Mouse (Mus musculus): Measurements from ENCODE around the gene Rpp21.
"Not testable (repeated sequence)": the region's sequence is repeated elsewhere in the genome, so short reads cannot be mapped to it uniquely, and the experiment has no call there.

Gene Rpp21

GRCm38 (mm10) chr17:36237321-36237921 lies 20.4 kb downstream of the Rpp21 start:
- no peak for DNase-seq (ENCODE audit: extremely low read depth, low read depth)

- DNase-seq (ENCODE audit: extremely low read depth, low read depth), result not testable (repeated sequence)
These were observed 22.6 kb downstream of the Rpp21 start for GRCm38 (mm10) chr17:36235300-36235699.

GRCm38 (mm10) chr17:36233572-36233971 lies 24.3 kb downstream of the Rpp21 start:
- no peak for DNase-seq (ENCODE audit: extremely low read depth, low read depth)

GRCm38 (mm10) chr17:36231318-36231717 lies 26.6 kb downstream of the Rpp21 start:
- DNase-seq (ENCODE audit: extremely low read depth, low read depth), result peak; percentile 81

GRCm38 (mm10) chr17:36229046-36229445 lies 28.8 kb downstream of the Rpp21 start:
- no peak for DNase-seq (ENCODE audit: extremely low read depth, low read depth)

- no peak for DNase-seq (ENCODE audit: extremely low read depth, low read depth)
These were observed 30.9 kb downstream of the Rpp21 start for GRCm38 (mm10) chr17:36226921-36227320.

- no peak for DNase-seq (ENCODE audit: extremely low read depth, low read depth)
These were observed 32.5 kb downstream of the Rpp21 start for GRCm38 (mm10) chr17:36225231-36225824.

GRCm38 (mm10) chr17:36224451-36224850 lies 33.4 kb downstream of the Rpp21 start:
- no peak for DNase-seq (ENCODE audit: extremely low read depth, low read depth)

- DNase-seq (ENCODE audit: extremely low read depth, low read depth), result no peak
These were observed 39.2 kb downstream of the Rpp21 start for GRCm38 (mm10) chr17:36218594-36219155.

- DNase-seq (ENCODE audit: extremely low read depth, low read depth), result no peak
These were observed 42.3 kb downstream of the Rpp21 start for GRCm38 (mm10) chr17:36215586-36215985.

- no peak for DNase-seq (ENCODE audit: extremely low read depth, low read depth)
These were observed 51.0 kb downstream of the Rpp21 start for GRCm38 (mm10) chr17:36206846-36207245.

- DNase-seq (ENCODE audit: extremely low read depth, low read depth), result no peak
These were observed 52.0 kb downstream of the Rpp21 start for GRCm38 (mm10) chr17:36205862-36206261.
